Mouse (Mus musculus): ENCODE results near the gene Tesk1. TPM values are rescaled to one million over a fixed set of nuclear protein-coding genes. Genes with fewer than 3 reads are reported as not detected.
A peak's percentile ranks its signal among the peaks of the same experiment; 100 is the strongest.

Gene Tesk1
- polyA plus RNA-seq, 1 experiment: 67.5 TPM

- peak; percentile 88 for DNase-seq
- Histone ChIP-seq H3K36me3 (ENCODE audit: control insufficient read depth, insufficient read depth, low read length) (no peaks in the 10 kb centered on the region), H3K4me3 (ENCODE audit: control insufficient read depth, insufficient read depth, low read length) (peak within 1 kb of the TSS; percentile 95), H3K27me3 (ENCODE audit: control insufficient read depth, insufficient read depth, low read length) (no peaks in the 10 kb centered on the region), H3K4me1 (replicated peaks; ENCODE audit: control insufficient read depth, insufficient read depth, low read length) (peaks cover 17% of the 10 kb centered on the region), H3K27ac (ENCODE audit: control insufficient read depth, insufficient read depth, low read length) (peak within 1 kb of the TSS; percentile 91)
- peak; percentile 41; the same call in 1 of the 2 replicates for TF ChIP-seq CTCF (IDR thresholded peaks at IDR 0.05; ENCODE audit: borderline replicate concordance, control insufficient read depth, extremely low read depth, insufficient read depth, low read length, poor library complexity)
- TF ChIP-seq POLR2A (IDR thresholded peaks at IDR 0.05; ENCODE audit: control insufficient read depth, extremely low read depth, insufficient read depth, low read length, poor library complexity): 0 out of 2 replicates have a peak, but pooled peaks have one; percentile 35
- WGBS: 0% methylated on average over 25 of the region's 25 CpGs
These were observed 51.1 kb downstream of the Tesk1 start, which contains the start of gene Ccdc107 for GRCm38 (mm10) chr4:43492821-43493185. Ccdc107 (plus strand) TSS chr4:43492900.

- Histone ChIP-seq H3K4me1 (replicated peaks; ENCODE audit: control insufficient read depth, insufficient read depth, low read length) (peaks cover 22% of the 10 kb centered on the region), H3K36me3 (ENCODE audit: control insufficient read depth, insufficient read depth, low read length) (no peaks in the 10 kb centered on the region), H3K27ac (ENCODE audit: control insufficient read depth, insufficient read depth, low read length) (peak overlapping the region; percentile 91), H3K4me3 (ENCODE audit: control insufficient read depth, insufficient read depth, low read length) (peak overlapping the region; percentile 95), H3K27me3 (ENCODE audit: control insufficient read depth, insufficient read depth, low read length) (no peaks in the 10 kb centered on the region)
- 0% methylated on average over 47 of the region's 47 CpGs for WGBS
- TF ChIP-seq CTCF (IDR thresholded peaks at IDR 0.05; ENCODE audit: borderline replicate concordance, control insufficient read depth, extremely low read depth, insufficient read depth, low read length, poor library complexity): peak; percentile 70
- TF ChIP-seq POLR2A (IDR thresholded peaks at IDR 0.05; ENCODE audit: control insufficient read depth, extremely low read depth, insufficient read depth, low read length, poor library complexity): peak; percentile 86; the same call in 1 of the 2 replicates
- DNase-seq: peak; percentile 98
These were observed 51.6 kb downstream of the Tesk1 start for GRCm38 (mm10) chr4:43493186-43493845.

GRCm38 (mm10) chr4:43493846-43494240 lies 52.1 kb downstream of the Tesk1 start:
- Histone ChIP-seq H3K36me3 (ENCODE audit: control insufficient read depth, insufficient read depth, low read length) (no peaks in the 10 kb centered on the region), H3K4me3 (ENCODE audit: control insufficient read depth, insufficient read depth, low read length) (peak overlapping the region; percentile 95), H3K27me3 (ENCODE audit: control insufficient read depth, insufficient read depth, low read length) (no peaks in the 10 kb centered on the region), H3K27ac (ENCODE audit: control insufficient read depth, insufficient read depth, low read length) (peak overlapping the region; percentile 91), H3K4me1 (replicated peaks; ENCODE audit: control insufficient read depth, insufficient read depth, low read length) (peaks cover 27% of the 10 kb centered on the region)
- 1% methylated on average over 9 of the region's 9 CpGs for WGBS
- DNase-seq: no peak
- no peak for TF ChIP-seq CTCF (IDR thresholded peaks at IDR 0.05; ENCODE audit: borderline replicate concordance, control insufficient read depth, extremely low read depth, insufficient read depth, low read length, poor library complexity)
- TF ChIP-seq POLR2A (IDR thresholded peaks at IDR 0.05; ENCODE audit: control insufficient read depth, extremely low read depth, insufficient read depth, low read length, poor library complexity): no peak

DNA sequence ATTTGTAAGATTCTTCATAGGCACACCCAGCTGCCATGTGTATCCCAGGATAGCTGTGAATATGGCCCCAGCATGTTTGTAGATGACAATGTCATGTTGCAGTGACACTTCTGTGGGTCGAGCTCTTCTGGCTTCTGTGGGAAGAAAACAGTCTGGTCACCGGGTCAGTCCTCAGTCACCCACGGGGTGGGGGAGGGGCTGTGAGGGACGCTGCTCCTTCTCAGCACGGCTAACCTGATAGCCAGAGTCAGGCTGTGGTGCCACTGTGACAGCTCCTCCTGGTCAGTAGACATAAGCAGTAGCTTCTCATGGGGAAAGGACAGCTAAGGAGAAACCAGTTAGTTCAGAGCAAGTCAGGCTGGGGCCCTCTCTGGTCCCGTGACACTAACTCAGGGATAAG lies 54.8 kb downstream of the Tesk1 start:
- no peaks in the 10 kb centered on the region for H3K36me3 ChIP-seq (ENCODE audit: control insufficient read depth, insufficient read depth, low read length)
- no peak overlapping the region for H3K4me3 ChIP-seq (ENCODE audit: control insufficient read depth, insufficient read depth, low read length)
- 94% methylated on average over 6 of the region's 6 CpGs for WGBS
- DNase-seq: no peak
- H3K27me3 ChIP-seq (ENCODE audit: control insufficient read depth, insufficient read depth, low read length): no peaks in the 10 kb centered on the region
- no peak overlapping the region for H3K27ac ChIP-seq (ENCODE audit: control insufficient read depth, insufficient read depth, low read length)
- TF ChIP-seq POLR2A (IDR thresholded peaks at IDR 0.05; ENCODE audit: control insufficient read depth, extremely low read depth, insufficient read depth, low read length, poor library complexity): no peak
- TF ChIP-seq CTCF (IDR thresholded peaks at IDR 0.05; ENCODE audit: borderline replicate concordance, control insufficient read depth, extremely low read depth, insufficient read depth, low read length, poor library complexity): no peak
- H3K4me1 ChIP-seq (replicated peaks; ENCODE audit: control insufficient read depth, insufficient read depth, low read length): peaks cover 34% of the 10 kb centered on the region

DNA sequence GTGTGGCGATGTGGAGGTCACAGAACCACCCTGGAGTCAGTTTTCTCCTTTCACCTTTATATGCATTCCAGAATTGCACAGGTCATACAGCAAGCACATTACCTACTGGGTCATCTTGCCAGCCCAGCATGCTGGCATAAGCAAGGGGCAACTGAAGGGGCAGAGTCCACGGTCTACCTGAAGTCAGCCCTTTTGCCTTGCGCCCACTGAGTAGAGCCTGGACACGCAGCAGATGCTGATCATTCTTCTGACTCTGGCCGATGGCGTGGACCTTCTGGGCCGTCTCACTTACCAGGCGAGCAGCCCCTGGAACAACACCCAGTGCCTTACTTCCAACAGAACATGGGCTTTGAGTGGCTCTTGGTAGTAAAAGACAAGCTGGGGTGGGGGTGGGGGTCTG lies 55.7 kb downstream of the Tesk1 start:
- WGBS: 97% methylated on average over 8 of the region's 8 CpGs
- TF ChIP-seq CTCF (IDR thresholded peaks at IDR 0.05; ENCODE audit: borderline replicate concordance, control insufficient read depth, extremely low read depth, insufficient read depth, low read length, poor library complexity): no peak
- no peak for TF ChIP-seq POLR2A (IDR thresholded peaks at IDR 0.05; ENCODE audit: control insufficient read depth, extremely low read depth, insufficient read depth, low read length, poor library complexity)
- peaks cover 34% of the 10 kb centered on the region for H3K4me1 ChIP-seq (replicated peaks; ENCODE audit: control insufficient read depth, insufficient read depth, low read length)

More for the DNA sequence above, 55.7 kb downstream of the Tesk1 start:
- Histone ChIP-seq H3K27me3 (ENCODE audit: control insufficient read depth, insufficient read depth, low read length) (no peaks in the 10 kb centered on the region), H3K27ac (ENCODE audit: control insufficient read depth, insufficient read depth, low read length) (no peak overlapping the region), H3K4me3 (ENCODE audit: control insufficient read depth, insufficient read depth, low read length) (no peak overlapping the region), H3K36me3 (ENCODE audit: control insufficient read depth, insufficient read depth, low read length) (no peaks in the 10 kb centered on the region)
- no peak for DNase-seq

Other genes starting within 250 kb of the Tesk1 start
- gene Atp8b5, start 174.8 kb upstream of the Tesk1 start, polyA plus RNA-seq (2012; rRNA removed): 0.10 and 0.36 TPM in 2 replicates
- 4.2 and 4.3 TPM in 2 replicates for gene Rusc2, start 60.0 kb upstream of the Tesk1 start, polyA plus RNA-seq (2012; rRNA removed)
- gene Fam166b, start 12.8 kb upstream of the Tesk1 start, polyA plus RNA-seq (2012; rRNA removed): 0.22 and 0.42 TPM in 2 replicates
- 9.8 and 10.8 TPM in 2 replicates for gene Cd72, start 12.7 kb downstream of the Tesk1 start, polyA plus RNA-seq (2012; rRNA removed)
- 187 and 239 TPM in 2 replicates for gene Sit1, start 41.8 kb downstream of the Tesk1 start, polyA plus RNA-seq (2012; rRNA removed)
- gene Ccdc107, start 51.0 kb downstream of the Tesk1 start, polyA plus RNA-seq (2012; rRNA removed): 330 and 367 TPM in 2 replicates
- gene Arhgef39, start 57.8 kb downstream of the Tesk1 start, polyA plus RNA-seq (2012; rRNA removed): 105 and 108 TPM in 2 replicates
- 2.5 and 2.9 TPM in 2 replicates for gene Car9, start 65.0 kb downstream of the Tesk1 start, polyA plus RNA-seq (2012; rRNA removed)
- gene Tpm2, start 81.8 kb downstream of the Tesk1 start, polyA plus RNA-seq (2012; rRNA removed): 10.7 and 12.1 TPM in 2 replicates
- 64.6 and 80.2 TPM in 2 replicates for gene Creb3, start 120.4 kb downstream of the Tesk1 start, polyA plus RNA-seq (2012; rRNA removed)
- gene Tln1, start 120.8 kb downstream of the Tesk1 start, polyA plus RNA-seq (2012; rRNA removed): 225 and 254 TPM in 2 replicates
- gene Rgp1, start 136.8 kb downstream of the Tesk1 start, polyA plus RNA-seq (2012; rRNA removed): 99.6 and 114 TPM in 2 replicates
- gene Gba2, start 136.9 kb downstream of the Tesk1 start, polyA plus RNA-seq (2012; rRNA removed): 85.4 and 87.0 TPM in 2 replicates
- gene Msmp, start 142.6 kb downstream of the Tesk1 start, polyA plus RNA-seq (2012; rRNA removed): not detected in 2 replicates
- 5.2 and 6.3 TPM in 2 replicates for gene Npr2, start 190.0 kb downstream of the Tesk1 start, polyA plus RNA-seq (2012; rRNA removed)
- gene Spag8, start 211.7 kb downstream of the Tesk1 start, polyA plus RNA-seq (2012; rRNA removed): 1.00 and 1.0 TPM in 2 replicates
- gene Hint2, start 214.5 kb downstream of the Tesk1 start, polyA plus RNA-seq (2012; rRNA removed): 28.8 and 41.5 TPM in 2 replicates
- gene Tmem8b, start 227.0 kb downstream of the Tesk1 start, polyA plus RNA-seq (2012; rRNA removed): 9.0 and 10.0 TPM in 2 replicates
- gene Fam221b, start 227.2 kb downstream of the Tesk1 start, polyA plus RNA-seq (2012; rRNA removed): 0.03 TPM in 1 of 2 replicates, not detected in the other